Mouse (Mus musculus) midbrain, embryonic 13.5 days (tissue): ENCODE data around the gene Ppa1. TPM values are rescaled to one million over a fixed set of nuclear protein-coding genes. Genes with fewer than 3 reads are reported as not detected.
"Not testable (repeated sequence)": the region's sequence is repeated elsewhere in the genome, so short reads cannot be mapped to it uniquely, and the experiment has no call there.

Experiments used
- ATAC-seq: fragments of 200-750 bp; cut with Nextera tagmentation; 2 replicates; pipeline ENCODE4 v1.8.0; 2017; ENCODE audit warnings: mild to moderate bottlenecking, moderate TSS enrichment, moderate library complexity
- H3K27ac ChIP-seq: fragments of 300-500 bp; sonication (generic); 2 replicates; pipeline ENCODE4 v1.5.1; 2015; ENCODE audit warnings: inconsistent platforms, mild to moderate bottlenecking, moderate library complexity
- H3K27me3 ChIP-seq: fragments of 300-500 bp; sonication (generic); 2 replicates; pipeline ENCODE4 v1.6.1; 2015; ENCODE audit warnings: mild to moderate bottlenecking, inconsistent platforms
- H3K36me3 ChIP-seq: fragments of 300-500 bp; sonication (generic); 2 replicates; pipeline ENCODE4 v1.6.1; 2015; ENCODE audit warnings: mild to moderate bottlenecking, inconsistent platforms
- H3K4me1 ChIP-seq: fragments of 300-500 bp; sonication (generic); replicated peaks from 2 replicates; pipeline ENCODE4 v1.6.1; 2015; ENCODE audit warnings: inconsistent platforms
- H3K4me2 ChIP-seq: fragments of 300-500 bp; sonication (generic); replicated peaks from 2 replicates; pipeline ENCODE4 v1.6.1; 2015; ENCODE audit warnings: moderate library complexity, mild to moderate bottlenecking, inconsistent platforms
- H3K4me3 ChIP-seq: fragments of 300-500 bp; sonication (generic); replicated peaks from 2 replicates; pipeline ENCODE4 v1.5.1; 2015; ENCODE audit warnings: mild to moderate bottlenecking, inconsistent platforms
- H3K9ac ChIP-seq: fragments of 300-500 bp; sonication (generic); replicated peaks from 2 replicates; pipeline ENCODE4 v1.6.1; 2015; ENCODE audit warnings: mild to moderate bottlenecking, inconsistent platforms
- H3K9me3 ChIP-seq: fragments of 300-500 bp; sonication (generic); 2 replicates; pipeline ENCODE4 v1.6.1; 2016; ENCODE audit warnings: mild to moderate bottlenecking, inconsistent platforms
- WGBS: fragments of 180-500 bp; shearing (Covaris S2); methylation state at CpG from one replicate; pipeline ENCODE4 v1.1.7; 2015; 5-methylcytosine and 5-hydroxymethylcytosine counted together
- polyA plus RNA-seq: library from polyadenylated mRNA; unstranded; fragments of >200 nt; fragmentation: Nextera tagmentation; extraction: Ambion mirVana; gene quantifications from 2 replicates; pipeline ENCODE4 v1.2.1, GENCODE M21; 2015

The Ppa1 gene
- polyA plus RNA-seq, 1 experiment from 2014 or later = 230 TPM

DNA sequence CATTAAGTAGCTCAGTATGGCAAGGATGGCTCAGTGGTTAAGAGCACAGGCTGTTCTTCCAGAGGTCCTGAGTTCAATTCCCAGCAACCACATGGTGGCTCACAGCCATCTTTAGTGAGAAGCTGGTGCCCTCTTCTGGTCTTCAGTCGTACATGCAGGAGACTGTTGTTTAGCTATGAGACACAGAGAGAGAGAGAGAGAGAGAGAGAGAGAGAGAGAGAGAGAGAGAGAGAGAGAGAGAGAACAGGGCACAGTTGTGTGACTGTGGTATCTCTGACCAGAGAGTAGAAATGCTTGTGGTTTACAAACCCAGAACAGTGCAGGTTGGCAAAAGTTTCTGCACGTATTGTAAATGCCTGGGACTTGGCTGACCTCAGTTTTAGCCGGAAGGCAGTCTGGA is 24.5 kb upstream of the Ppa1 start:
- H3K4me3 ChIP-seq, H3K9ac ChIP-seq, H3K36me3 ChIP-seq, ATAC-seq, H3K4me2 ChIP-seq, H3K27ac ChIP-seq, H3K9me3 ChIP-seq: not testable (repeated sequence)
- Histone ChIP-seq H3K27me3 (peaks cover 49% of the 10 kb centered on the region), H3K4me1 (peaks cover 18% of the 10 kb centered on the region)
- WGBS = 60% methylated on average over 3 of the region's 3 CpGs

DNA sequence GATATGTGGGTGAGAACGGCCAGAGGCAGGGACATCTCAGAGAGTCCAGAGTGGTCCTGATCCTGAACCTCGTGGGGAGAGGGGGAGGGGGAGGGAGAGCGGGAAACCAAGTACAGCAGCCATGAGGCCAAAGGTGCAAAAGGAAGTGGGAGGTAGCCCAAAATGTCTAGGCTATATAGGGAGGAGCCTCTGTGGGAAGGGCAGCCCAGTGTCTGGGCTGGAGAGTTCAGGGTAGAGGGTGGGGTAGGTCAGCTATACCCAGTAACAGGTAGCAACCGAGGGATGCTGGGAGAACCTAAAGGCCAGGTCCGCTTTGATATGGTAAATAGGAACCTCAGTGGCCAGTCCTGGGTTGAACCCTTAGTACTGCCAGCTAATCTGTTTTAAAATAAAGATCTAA is 23.6 kb upstream of the Ppa1 start:
- Histone ChIP-seq H3K27me3 (peaks cover 49% of the 10 kb centered on the region), H3K9me3 (no peaks in the 10 kb centered on the region), H3K9ac (peak overlapping the region; percentile 64; the same call in 1 of the 2 replicates), H3K27ac (no peak overlapping the region), H3K4me1 (peaks cover 18% of the 10 kb centered on the region), H3K4me2 (peak overlapping the region; percentile 77), H3K4me3 (peak overlapping the region; percentile 44), H3K36me3 (no peaks in the 10 kb centered on the region)
- ATAC-seq = no peak
- 29% methylated on average over 5 of the region's 5 CpGs for WGBS

DNA sequence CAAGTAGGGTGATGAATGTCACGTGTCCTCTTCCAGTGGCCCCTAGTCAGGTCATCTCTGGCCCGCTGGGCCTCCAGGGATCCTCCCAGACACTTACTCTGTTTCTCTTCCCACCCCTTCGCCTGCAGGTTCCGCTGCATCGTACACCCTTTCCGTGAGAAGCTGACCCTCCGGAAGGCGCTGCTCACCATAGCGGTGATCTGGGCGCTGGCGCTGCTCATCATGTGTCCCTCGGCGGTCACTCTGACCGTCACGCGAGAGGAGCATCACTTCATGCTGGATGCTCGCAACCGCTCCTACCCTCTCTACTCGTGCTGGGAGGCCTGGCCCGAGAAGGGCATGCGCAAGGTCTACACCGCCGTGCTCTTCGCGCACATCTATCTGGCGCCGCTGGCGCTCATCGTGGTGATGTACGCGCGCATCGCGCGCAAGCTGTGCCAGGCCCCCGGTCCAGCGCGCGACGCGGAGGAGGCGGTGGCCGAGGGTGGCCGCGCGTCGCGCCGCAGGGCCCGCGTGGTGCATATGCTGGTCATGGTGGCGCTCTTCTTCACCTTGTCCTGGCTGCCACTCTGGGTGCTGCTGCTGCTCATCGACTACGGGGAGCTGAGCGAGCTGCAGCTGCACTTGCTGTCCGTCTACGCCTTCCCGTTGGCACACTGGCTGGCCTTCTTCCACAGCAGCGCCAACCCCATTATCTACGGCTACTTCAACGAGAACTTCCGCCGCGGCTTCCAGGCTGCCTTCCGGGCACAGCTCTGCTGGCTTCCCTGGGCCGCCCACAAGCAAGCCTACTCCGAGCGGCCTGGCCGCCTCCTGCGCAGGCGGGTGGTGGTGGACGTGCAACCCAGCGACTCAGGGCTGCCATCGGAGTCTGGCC is 22.7 kb upstream of the Ppa1 start:
- peak overlapping the region; percentile 77 for H3K4me2 ChIP-seq
- peaks cover 49% of the 10 kb centered on the region for H3K27me3 ChIP-seq
- ATAC-seq = peak; percentile 71
- H3K27ac ChIP-seq = no peak overlapping the region
- peak overlapping the region; percentile 64 for H3K9ac ChIP-seq
- peak overlapping the region; percentile 44 for H3K4me3 ChIP-seq
- no peaks in the 10 kb centered on the region for H3K9me3 ChIP-seq
- peaks cover 18% of the 10 kb centered on the region for H3K4me1 ChIP-seq
- 3% methylated on average over 74 of the region's 74 CpGs for WGBS
- H3K36me3 ChIP-seq = no peaks in the 10 kb centered on the region

DNA sequence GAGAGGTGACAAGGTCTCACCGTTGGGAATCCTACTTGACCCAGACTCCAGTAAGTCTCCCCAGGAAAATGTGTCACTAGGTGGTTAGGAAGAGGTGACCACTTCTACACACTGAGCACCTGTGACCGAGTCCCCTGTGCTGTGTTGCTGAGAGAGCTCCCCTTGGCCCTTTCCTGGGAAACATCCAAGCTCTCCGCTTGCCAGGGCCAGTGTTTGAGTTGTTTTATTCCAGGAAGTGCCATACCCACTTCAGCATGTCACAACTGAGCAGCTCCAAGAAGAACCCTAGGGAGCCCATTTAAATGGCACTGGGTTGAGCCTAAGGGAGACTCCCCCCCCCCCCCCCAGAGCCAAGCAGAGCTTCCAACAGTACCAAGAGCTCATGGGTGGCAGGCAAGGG is 21.8 kb upstream of the Ppa1 start:
- peaks cover 17% of the 10 kb centered on the region for H3K4me1 ChIP-seq
- no peak for ATAC-seq
- no peak overlapping the region for H3K4me2 ChIP-seq
- peaks cover 49% of the 10 kb centered on the region for H3K27me3 ChIP-seq
- H3K9ac ChIP-seq = no peak overlapping the region
- no peak overlapping the region for H3K4me3 ChIP-seq
- no peak overlapping the region for H3K27ac ChIP-seq
- H3K9me3 ChIP-seq = no peaks in the 10 kb centered on the region
- no peaks in the 10 kb centered on the region for H3K36me3 ChIP-seq
- whole genome bisulfite sequencing = 82% methylated on average over 3 of the region's 3 CpGs

DNA sequence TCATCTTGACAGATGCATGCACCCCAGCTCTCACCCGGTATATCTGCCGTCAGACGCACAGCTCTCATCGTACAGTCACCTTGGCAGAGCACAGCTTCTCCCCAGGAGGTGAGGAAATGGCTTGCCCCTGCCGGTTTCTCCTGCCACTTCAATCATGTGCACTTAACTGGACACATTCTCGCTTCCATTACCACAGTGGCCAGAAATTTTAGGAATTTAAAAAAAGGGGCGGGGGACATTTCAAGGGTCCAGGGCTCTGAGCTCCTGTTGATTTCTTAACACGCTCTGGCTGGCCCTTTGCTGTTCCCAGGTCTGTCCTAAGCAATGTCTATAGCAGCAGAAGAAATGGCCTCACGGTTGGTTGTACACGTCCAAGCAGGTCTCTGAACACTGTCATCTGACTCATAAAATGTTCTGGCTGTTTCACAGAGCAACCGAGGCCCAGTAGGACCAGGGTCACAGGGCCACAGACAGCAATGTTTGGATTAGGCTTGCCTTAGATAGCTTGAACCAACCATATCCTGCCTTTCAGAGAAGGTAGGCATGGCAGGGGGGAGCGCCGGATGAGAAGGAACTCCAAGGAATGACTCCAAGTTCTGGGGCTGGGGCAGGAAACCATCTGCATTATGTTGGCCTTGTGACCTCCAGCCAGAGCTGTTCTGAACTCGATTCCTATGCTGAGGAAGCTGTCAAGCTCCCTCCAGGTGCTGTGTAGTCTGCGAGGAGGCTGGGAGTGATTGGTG is 21.0 kb upstream of the Ppa1 start:
- H3K36me3 ChIP-seq = no peaks in the 10 kb centered on the region
- H3K27me3 ChIP-seq = peaks cover 49% of the 10 kb centered on the region
- no peak overlapping the region for H3K27ac ChIP-seq
- ATAC-seq = no peak
- no peak overlapping the region for H3K4me3 ChIP-seq
- WGBS = 80% methylated on average over 15 of the region's 15 CpGs
- H3K4me2 ChIP-seq = no peak overlapping the region
- H3K4me1 ChIP-seq = peaks cover 15% of the 10 kb centered on the region
- no peak overlapping the region for H3K9ac ChIP-seq
- H3K9me3 ChIP-seq = no peaks in the 10 kb centered on the region

DNA sequence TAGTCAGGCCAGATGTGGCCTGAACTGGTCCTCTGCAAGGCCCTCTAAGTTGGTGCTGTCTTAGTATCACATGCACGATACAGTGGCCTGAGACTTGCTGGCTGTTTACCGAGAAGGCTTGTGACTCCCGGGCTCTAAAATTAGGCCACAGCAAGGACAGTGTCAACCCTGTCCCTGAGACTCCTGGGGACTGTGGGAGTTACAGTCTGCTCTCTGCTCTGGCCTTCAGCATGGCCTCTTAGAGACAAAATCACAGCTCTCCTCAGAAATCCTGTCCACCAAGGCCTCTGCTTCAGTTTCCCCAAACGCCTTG is 20.5 kb upstream of the Ppa1 start:
- H3K27ac ChIP-seq = no peak overlapping the region
- WGBS = 82% methylated on average over 4 of the region's 4 CpGs
- ATAC-seq = no peak
- H3K27me3 ChIP-seq = peaks cover 48% of the 10 kb centered on the region
- no peaks in the 10 kb centered on the region for H3K36me3 ChIP-seq
- no peak overlapping the region for H3K9ac ChIP-seq
- peaks cover 15% of the 10 kb centered on the region for H3K4me1 ChIP-seq
- H3K4me3 ChIP-seq = no peak overlapping the region
- no peaks in the 10 kb centered on the region for H3K9me3 ChIP-seq
- H3K4me2 ChIP-seq = no peak overlapping the region

DNA sequence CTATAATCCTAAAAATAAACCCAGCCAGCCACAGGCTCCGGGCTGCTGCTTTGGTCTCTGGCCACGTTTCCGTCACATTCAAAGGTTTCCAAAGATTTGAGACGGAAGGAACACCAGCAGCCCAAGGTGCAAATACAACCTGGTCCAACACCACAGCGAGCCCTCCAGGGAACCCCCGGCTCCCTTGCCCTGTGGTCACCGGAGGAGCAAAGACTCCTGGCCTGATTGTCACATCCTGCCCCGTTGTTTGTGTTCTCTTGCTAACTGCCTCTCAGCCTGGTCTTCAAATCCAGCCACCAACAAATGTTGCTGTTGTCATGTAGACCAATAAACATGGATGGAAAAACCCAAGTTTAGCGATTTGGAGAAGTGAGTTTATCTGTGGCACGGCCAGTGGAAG is 15.9 kb upstream of the Ppa1 start:
- WGBS = 85% methylated on average over 10 of the region's 10 CpGs
- H3K36me3 ChIP-seq = no peaks in the 10 kb centered on the region
- H3K4me1 ChIP-seq = no peaks in the 10 kb centered on the region
- no peak for ATAC-seq
- no peak overlapping the region for H3K4me2 ChIP-seq
- no peak overlapping the region for H3K27ac ChIP-seq
- H3K9me3 ChIP-seq = no peaks in the 10 kb centered on the region
- no peak overlapping the region for H3K4me3 ChIP-seq
- no peak overlapping the region for H3K9ac ChIP-seq
- 0 out of 2 replicates have a peak, but pooled peaks cover 7% of the 10 kb centered on the region for H3K27me3 ChIP-seq

DNA sequence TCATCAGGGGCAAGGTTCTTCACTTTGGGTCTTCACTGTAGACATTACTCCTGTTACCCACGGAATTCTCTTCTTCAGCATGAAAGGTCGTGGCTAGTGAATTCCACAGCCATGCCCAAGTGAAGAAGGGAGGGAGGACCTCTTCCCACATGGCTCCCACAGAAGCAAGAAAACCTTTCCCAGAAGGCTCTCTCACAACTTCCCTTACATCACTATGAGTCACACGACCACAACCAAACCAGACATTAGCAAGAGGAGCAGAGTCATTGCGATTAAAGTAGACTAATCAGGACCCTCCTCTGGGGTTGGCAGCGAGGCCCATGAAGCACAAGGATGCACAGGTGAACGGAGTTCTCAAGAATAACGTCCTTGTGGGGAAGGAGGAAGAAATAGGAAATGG is 11.3 kb upstream of the Ppa1 start:
- Histone ChIP-seq H3K27me3 (no peaks in the 10 kb centered on the region), H3K9me3 (no peaks in the 10 kb centered on the region), H3K4me3 (no peak overlapping the region), H3K4me1 (no peaks in the 10 kb centered on the region), H3K9ac (no peak overlapping the region), H3K36me3 (no peaks in the 10 kb centered on the region), H3K27ac (no peak overlapping the region), H3K4me2 (no peak overlapping the region)
- 81% methylated on average over 7 of the region's 7 CpGs for WGBS
- no peak for ATAC-seq

DNA sequence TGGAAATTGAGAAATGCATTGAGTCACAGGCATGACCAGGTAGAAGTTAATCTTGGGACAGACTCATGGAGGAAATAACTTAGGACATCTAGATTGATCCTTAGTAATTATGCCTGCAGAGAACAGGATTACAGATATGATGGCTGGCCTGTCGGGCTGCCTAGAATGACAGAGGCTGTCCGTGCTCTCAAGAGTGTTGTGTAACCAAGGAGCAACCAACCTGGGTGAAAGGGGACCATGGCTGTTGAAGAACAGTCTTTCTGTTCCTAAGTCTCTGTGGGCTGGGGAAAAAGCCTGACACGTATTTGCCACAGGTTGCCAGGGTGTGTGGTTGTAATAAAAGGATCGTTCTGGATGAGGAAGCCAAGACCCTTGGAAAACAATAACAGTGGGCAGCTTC is 8.0 kb upstream of the Ppa1 start:
- no peak for ATAC-seq
- WGBS = 76% methylated on average over 4 of the region's 4 CpGs
- Histone ChIP-seq H3K4me3 (no peak overlapping the region), H3K4me2 (no peak overlapping the region), H3K27me3 (no peaks in the 10 kb centered on the region; the same call in 1 of the 2 replicates), H3K4me1 (no peaks in the 10 kb centered on the region), H3K9me3 (no peaks in the 10 kb centered on the region), H3K9ac (no peak overlapping the region), H3K27ac (no peak overlapping the region), H3K36me3 (no peaks in the 10 kb centered on the region)

DNA sequence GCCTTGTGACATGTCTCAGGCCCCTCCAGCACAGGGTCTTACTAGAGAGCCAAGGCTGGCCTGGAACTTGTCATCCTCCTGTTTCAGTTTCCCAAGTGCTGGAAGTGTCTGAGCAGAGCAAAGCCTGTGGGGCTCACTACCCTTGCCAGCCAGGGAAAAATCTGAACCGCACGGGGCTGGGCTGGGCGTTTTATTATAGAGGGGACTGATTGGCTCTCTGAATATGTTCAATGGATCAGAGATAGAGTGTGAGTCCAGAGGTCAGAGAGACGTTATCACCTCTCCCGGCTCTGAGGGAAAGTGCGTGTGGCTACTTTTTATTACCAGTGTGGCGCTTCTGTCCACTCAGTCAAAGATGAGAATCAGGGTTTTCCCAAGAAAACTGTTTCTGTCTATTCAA is 1.8 kb upstream of the Ppa1 start:
- Histone ChIP-seq H3K4me3 (no peak overlapping the region), H3K9ac (no peak overlapping the region), H3K9me3 (no peaks in the 10 kb centered on the region), H3K4me1 (peaks cover 20% of the 10 kb centered on the region), H3K27me3 (no peaks in the 10 kb centered on the region; the same call in 1 of the 2 replicates), H3K36me3 (peaks cover 5% of the 10 kb centered on the region; the same call in 1 of the 2 replicates), H3K27ac (no peak overlapping the region), H3K4me2 (no peak overlapping the region)
- WGBS = 75% methylated on average over 7 of the region's 7 CpGs
- no peak for ATAC-seq

DNA sequence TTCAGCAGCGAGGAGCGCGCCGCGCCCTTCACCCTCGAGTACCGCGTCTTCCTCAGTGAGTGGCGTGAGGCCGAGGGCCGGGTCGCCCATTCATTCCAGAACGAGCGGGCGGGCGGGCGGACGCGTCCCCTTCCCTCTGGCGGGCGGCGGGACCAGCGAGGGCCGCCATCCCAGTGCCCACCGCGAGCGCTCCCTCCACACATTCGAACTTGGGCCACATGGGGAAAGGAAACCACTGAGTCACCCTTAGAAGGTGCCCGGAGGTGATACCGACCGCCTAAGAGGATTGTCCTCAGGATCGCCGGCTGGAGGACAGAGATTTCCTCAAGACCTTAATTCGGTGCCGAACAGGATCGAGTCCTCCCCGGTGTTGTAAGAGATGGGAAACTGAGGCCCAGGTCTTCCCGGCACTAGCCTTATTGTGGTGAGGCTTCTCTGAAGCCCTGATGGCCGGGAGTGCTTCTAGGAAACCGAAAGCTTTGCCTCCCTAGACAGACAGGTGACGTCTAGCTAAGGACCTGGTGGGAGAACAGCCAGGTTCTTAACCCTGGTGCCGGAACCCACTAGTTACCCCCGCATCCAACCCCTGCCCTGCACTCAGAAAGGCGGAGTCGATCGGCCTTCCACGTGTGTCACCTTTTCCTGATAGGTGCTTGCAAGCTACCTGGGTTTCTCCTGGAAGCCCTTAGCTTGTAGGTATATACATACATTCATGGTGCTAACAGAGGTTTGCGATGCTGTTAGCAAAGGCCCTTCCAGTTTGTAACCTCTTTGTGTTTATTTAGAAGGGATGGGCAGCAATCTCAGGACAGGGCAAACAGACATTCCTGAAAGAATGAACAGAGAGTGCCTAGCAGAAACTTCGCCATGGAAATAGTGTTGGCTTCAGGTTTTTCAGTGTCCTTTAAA is 639 bp downstream of the Ppa1 start:
- Histone ChIP-seq H3K4me2 (peak overlapping the region; percentile 88), H3K27ac (peak overlapping the region; percentile 86), H3K4me1 (peaks cover 20% of the 10 kb centered on the region), H3K9ac (peak overlapping the region; percentile 87), H3K4me3 (peak overlapping the region; percentile 82), H3K36me3 (peaks cover 25% of the 10 kb centered on the region), H3K9me3 (no peaks in the 10 kb centered on the region), H3K27me3 (no peaks in the 10 kb centered on the region)
- peak; percentile 85 for ATAC-seq
- under 1% methylated on average over 48 of the region's 49 CpGs for WGBS

DNA sequence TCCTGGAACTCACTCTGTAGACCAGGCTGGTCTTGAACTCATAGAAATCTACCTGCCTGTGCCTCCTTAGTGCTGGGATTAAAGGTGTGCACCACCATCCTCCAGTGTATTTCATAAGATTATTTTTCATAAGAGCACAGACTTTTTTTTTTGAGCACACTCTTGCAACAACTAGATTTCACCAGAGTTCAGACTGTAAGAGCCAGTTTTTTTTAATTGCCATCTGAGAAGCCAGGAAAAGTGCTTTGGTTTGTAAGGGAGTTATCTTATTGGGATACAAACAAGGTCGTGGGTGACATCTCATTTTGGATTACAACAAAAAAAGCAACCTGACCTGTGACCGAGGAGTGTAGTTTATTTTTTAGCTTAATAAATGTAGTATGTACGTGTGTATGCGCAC is 5.8 kb downstream of the Ppa1 start:
- peaks cover 50% of the 10 kb centered on the region for H3K36me3 ChIP-seq
- no peak overlapping the region for H3K4me2 ChIP-seq
- H3K9me3 ChIP-seq = no peaks in the 10 kb centered on the region
- H3K27me3 ChIP-seq = no peaks in the 10 kb centered on the region
- 93% methylated on average over 4 of the region's 4 CpGs for WGBS
- peaks cover 11% of the 10 kb centered on the region for H3K4me1 ChIP-seq
- no peak overlapping the region for H3K27ac ChIP-seq
- ATAC-seq = no peak
- no peak overlapping the region for H3K9ac ChIP-seq
- no peak overlapping the region for H3K4me3 ChIP-seq
